Mouse (Mus musculus): ENCODE measurements around the gene Lce3a. TPM values are rescaled to one million over a fixed set of nuclear protein-coding genes. Genes with fewer than 3 reads are reported as not detected.
A peak's percentile ranks its signal among the peaks of the same experiment; 100 is the strongest.

Gene Lce3a
- polyA plus RNA-seq (2014; fragmentation: Nextera tagmentation; extraction: Ambion mirVana) = not detected in 2 replicates

DNA sequence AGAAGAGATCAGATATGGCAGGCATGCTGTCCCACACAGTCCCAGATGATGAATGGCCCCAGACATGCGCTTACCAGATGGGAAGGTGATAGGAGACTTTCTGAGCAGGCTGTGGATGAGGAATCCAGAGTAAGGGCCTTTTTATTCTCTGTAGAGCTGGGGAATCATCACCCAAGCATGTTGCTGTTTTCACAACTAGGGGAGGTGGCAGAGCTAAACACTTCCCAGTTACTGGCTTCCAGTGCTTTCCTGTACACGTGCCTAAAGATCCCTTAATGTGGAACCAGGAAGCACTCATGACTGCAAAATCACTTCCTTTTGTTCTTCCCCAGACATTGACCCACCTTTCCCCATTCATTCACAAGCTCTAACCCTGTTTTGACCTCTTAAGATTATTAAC lies at the start of gene Lce3a:
TSS of gene Lce3a (minus strand) at position 101 of the 400 bp plus-strand sequence.
- WGBS = 83% methylated on average over 2 of the region's 2 CpGs
- no peak within 1 kb of the TSS for H3K4me2 ChIP-seq (ENCODE audit: low read length)
- ATAC-seq (ENCODE audit: low FRiP score, low TSS enrichment) (no peak), DNase-seq (no peak)
- no peaks in the 10 kb centered on the region for H3K9me3 ChIP-seq (ENCODE audit: control insufficient read depth, low read length)
- no peak within 1 kb of the TSS for H3K4me3 ChIP-seq (replicated peaks; ENCODE audit: low read depth, low read length)
- no peaks in the 10 kb centered on the region for H3K27me3 ChIP-seq (ENCODE audit: control insufficient read depth, insufficient read depth, low read length)
- no peak within 1 kb of the TSS for H3K9ac ChIP-seq (replicated peaks; ENCODE audit: low read length)
- H3K4me1 ChIP-seq (ENCODE audit: control insufficient read depth, insufficient read depth, low read length) = no peaks in the 10 kb centered on the region
- no peak within 1 kb of the TSS for H3K27ac ChIP-seq (replicated peaks; ENCODE audit: low read depth, low read length)
- H3K36me3 ChIP-seq (ENCODE audit: control insufficient read depth, insufficient read depth, low read length) = no peaks in the 10 kb centered on the region

GRCm38 (mm10) chr3:92966761-92967160 lies 40.7 kb upstream of the Lce3a start, which contains the start of gene Lce3e:
Lce3e (plus strand) TSS chr3:92967061.
- ATAC-seq (ENCODE audit: low FRiP score, low TSS enrichment) (no peak), DNase-seq (no peak)
- Histone ChIP-seq H3K36me3 (ENCODE audit: control insufficient read depth, insufficient read depth, low read length) (no peaks in the 10 kb centered on the region), H3K4me3 (replicated peaks; ENCODE audit: low read depth, low read length) (no peak within 1 kb of the TSS), H3K4me2 (ENCODE audit: low read length) (no peak within 1 kb of the TSS), H3K9ac (replicated peaks; ENCODE audit: low read length) (no peak within 1 kb of the TSS), H3K27me3 (ENCODE audit: control insufficient read depth, insufficient read depth, low read length) (no peaks in the 10 kb centered on the region), H3K4me1 (ENCODE audit: control insufficient read depth, insufficient read depth, low read length) (no peaks in the 10 kb centered on the region), H3K27ac (replicated peaks; ENCODE audit: low read depth, low read length) (no peak within 1 kb of the TSS), H3K9me3 (ENCODE audit: control insufficient read depth, low read length) (no peaks in the 10 kb centered on the region)
- WGBS = 92% methylated on average over 2 of the region's 2 CpGs

- Histone ChIP-seq H3K9me3 (ENCODE audit: control insufficient read depth, low read length) (no peaks in the 10 kb centered on the region), H3K4me1 (ENCODE audit: control insufficient read depth, insufficient read depth, low read length) (no peaks in the 10 kb centered on the region), H3K27ac (replicated peaks; ENCODE audit: low read depth, low read length) (no peak within 1 kb of the TSS), H3K27me3 (ENCODE audit: control insufficient read depth, insufficient read depth, low read length) (no peaks in the 10 kb centered on the region), H3K9ac (replicated peaks; ENCODE audit: low read length) (no peak within 1 kb of the TSS), H3K36me3 (ENCODE audit: control insufficient read depth, insufficient read depth, low read length) (no peaks in the 10 kb centered on the region), H3K4me2 (ENCODE audit: low read length) (no peak within 1 kb of the TSS), H3K4me3 (replicated peaks; ENCODE audit: low read depth, low read length) (no peak within 1 kb of the TSS)
- ATAC-seq (ENCODE audit: low FRiP score, low TSS enrichment) (no peak), DNase-seq (no peak)
- 86% methylated on average over 1 of the region's 1 CpGs for WGBS
Measured at GRCm38 (mm10) chr3:92957090-92957489, 31.1 kb upstream of the Lce3a start, which contains the start of gene Lce3d. Lce3d (plus strand) TSS chr3:92957390.

DNA sequence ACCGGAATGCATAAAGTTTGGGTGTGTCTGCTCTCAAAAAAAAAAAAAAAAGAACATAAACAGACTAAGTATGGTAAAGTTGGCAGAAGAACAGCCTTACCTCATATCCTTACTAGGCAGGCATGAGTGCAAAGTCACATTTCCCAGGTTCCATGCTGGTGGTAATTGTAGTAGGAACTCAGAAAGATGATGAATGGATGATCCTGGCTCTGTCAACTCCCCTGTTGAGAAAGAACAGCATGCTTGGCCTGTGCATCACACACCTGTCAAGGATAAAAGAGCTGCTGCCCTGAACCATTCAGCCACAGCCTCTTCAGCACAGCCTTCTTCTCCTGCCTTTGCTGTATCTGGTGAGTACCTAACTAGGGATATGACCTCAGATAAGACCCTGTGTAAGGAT lies 18.2 kb upstream of the Lce3a start, which contains the start of gene Lce3c:
TSS of gene Lce3c (plus strand) at position 301 of the 400 bp plus-strand sequence.
- DNase-seq (no peak), ATAC-seq (ENCODE audit: low FRiP score, low TSS enrichment) (no peak)
- H3K4me2 ChIP-seq (ENCODE audit: low read length) = no peak within 1 kb of the TSS
- no peak within 1 kb of the TSS for H3K27ac ChIP-seq (replicated peaks; ENCODE audit: low read depth, low read length)
- WGBS = 81% methylated on average over 1 of the region's 1 CpGs
- no peaks in the 10 kb centered on the region for H3K36me3 ChIP-seq (ENCODE audit: control insufficient read depth, insufficient read depth, low read length)
- H3K9me3 ChIP-seq (ENCODE audit: control insufficient read depth, low read length) = no peaks in the 10 kb centered on the region
- no peak within 1 kb of the TSS for H3K4me3 ChIP-seq (replicated peaks; ENCODE audit: low read depth, low read length)
- H3K9ac ChIP-seq (replicated peaks; ENCODE audit: low read length) = no peak within 1 kb of the TSS
- no peaks in the 10 kb centered on the region for H3K27me3 ChIP-seq (ENCODE audit: control insufficient read depth, insufficient read depth, low read length)
- no peaks in the 10 kb centered on the region for H3K4me1 ChIP-seq (ENCODE audit: control insufficient read depth, insufficient read depth, low read length)

- ATAC-seq (ENCODE audit: low FRiP score, low TSS enrichment) (no peak), DNase-seq (no peak)
- no peaks in the 10 kb centered on the region for H3K36me3 ChIP-seq (ENCODE audit: control insufficient read depth, insufficient read depth, low read length)
- H3K4me1 ChIP-seq (ENCODE audit: control insufficient read depth, insufficient read depth, low read length) = no peaks in the 10 kb centered on the region
- no peak within 1 kb of the TSS for H3K27ac ChIP-seq (replicated peaks; ENCODE audit: low read depth, low read length)
- no peak within 1 kb of the TSS for H3K4me3 ChIP-seq (replicated peaks; ENCODE audit: low read depth, low read length)
- H3K9ac ChIP-seq (replicated peaks; ENCODE audit: low read length) = no peak within 1 kb of the TSS
- no peaks in the 10 kb centered on the region for H3K9me3 ChIP-seq (ENCODE audit: control insufficient read depth, low read length)
- 68% methylated on average over 2 of the region's 2 CpGs for WGBS
- no peaks in the 10 kb centered on the region for H3K27me3 ChIP-seq (ENCODE audit: control insufficient read depth, insufficient read depth, low read length)
- H3K4me2 ChIP-seq (ENCODE audit: low read length) = no peak within 1 kb of the TSS
Measured at GRCm38 (mm10) chr3:92932679-92933078, 6.6 kb upstream of the Lce3a start, which contains the start of gene Lce3b. Lce3b (plus strand) TSS chr3:92932979.

DNA sequence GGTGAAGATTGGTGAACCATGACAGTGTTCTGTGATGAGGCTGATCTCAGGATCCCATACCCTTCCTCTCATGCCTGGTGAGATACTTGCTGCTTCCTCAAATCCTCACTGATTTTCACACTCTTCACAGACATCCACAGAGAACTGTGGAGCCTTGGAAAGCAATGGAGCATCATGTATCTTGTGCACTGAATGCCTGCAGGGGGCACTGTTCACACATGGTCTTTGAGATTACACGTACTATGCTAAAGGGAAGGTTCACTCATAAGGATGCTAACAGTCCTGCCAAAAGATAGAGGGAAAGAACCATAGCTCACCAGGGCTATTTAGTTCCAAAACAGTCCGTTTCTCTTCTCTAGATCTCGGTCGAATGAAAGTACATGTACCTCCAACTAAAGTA lies 5.7 kb downstream of the Lce3a start:
- H3K4me1 ChIP-seq (ENCODE audit: control insufficient read depth, insufficient read depth, low read length) = no peaks in the 10 kb centered on the region
- DNase-seq (peak; percentile 52), ATAC-seq (ENCODE audit: low FRiP score, low TSS enrichment) (no peak)
- H3K27me3 ChIP-seq (ENCODE audit: control insufficient read depth, insufficient read depth, low read length) = no peaks in the 10 kb centered on the region
- H3K9ac ChIP-seq (replicated peaks; ENCODE audit: low read length) = no peak overlapping the region
- H3K4me3 ChIP-seq (replicated peaks; ENCODE audit: low read depth, low read length) = no peak overlapping the region
- H3K36me3 ChIP-seq (ENCODE audit: control insufficient read depth, insufficient read depth, low read length) = no peaks in the 10 kb centered on the region
- WGBS = 65% methylated on average over 4 of the region's 4 CpGs
- H3K9me3 ChIP-seq (ENCODE audit: control insufficient read depth, low read length) = no peaks in the 10 kb centered on the region
- H3K27ac ChIP-seq (replicated peaks; ENCODE audit: low read depth, low read length) = no peak overlapping the region
- no peak overlapping the region for H3K4me2 ChIP-seq (ENCODE audit: low read length)

- WGBS = 33% methylated on average over 4 of the region's 4 CpGs
- no peak for ATAC-seq (ENCODE audit: low FRiP score, low TSS enrichment)
Measured at GRCm38 (mm10) chr3:92907571-92907970, 18.5 kb downstream of the Lce3a start.

GRCm38 (mm10) chr3:92905182-92905581 lies 20.8 kb downstream of the Lce3a start:
- H3K9me3 ChIP-seq (ENCODE audit: control insufficient read depth, low read length) = no peaks in the 10 kb centered on the region
- H3K4me2 ChIP-seq (ENCODE audit: low read length) = no peak overlapping the region
- no peak overlapping the region for H3K9ac ChIP-seq (replicated peaks; ENCODE audit: low read length)
- H3K36me3 ChIP-seq (ENCODE audit: control insufficient read depth, insufficient read depth, low read length) = no peaks in the 10 kb centered on the region
- no peaks in the 10 kb centered on the region for H3K4me1 ChIP-seq (ENCODE audit: control insufficient read depth, insufficient read depth, low read length)
- ATAC-seq (ENCODE audit: low FRiP score, low TSS enrichment) = no peak
- H3K4me3 ChIP-seq (replicated peaks; ENCODE audit: low read depth, low read length) = no peak overlapping the region
- H3K27me3 ChIP-seq (ENCODE audit: control insufficient read depth, insufficient read depth, low read length) = no peaks in the 10 kb centered on the region
- no peak for DNase-seq
- no peak overlapping the region for H3K27ac ChIP-seq (replicated peaks; ENCODE audit: low read depth, low read length)
- WGBS = 62% methylated on average over 3 of the region's 3 CpGs

More at GRCm38 (mm10) chr3:92907571-92907970, 18.5 kb downstream of the Lce3a start:
- no peaks in the 10 kb centered on the region for H3K27me3 ChIP-seq (ENCODE audit: control insufficient read depth, insufficient read depth, low read length)
- peak; percentile 83 for DNase-seq
- no peak overlapping the region for H3K9ac ChIP-seq (replicated peaks; ENCODE audit: low read length)
- H3K27ac ChIP-seq (replicated peaks; ENCODE audit: low read depth, low read length) = no peak overlapping the region
- H3K36me3 ChIP-seq (ENCODE audit: control insufficient read depth, insufficient read depth, low read length) = no peaks in the 10 kb centered on the region
- H3K9me3 ChIP-seq (ENCODE audit: control insufficient read depth, low read length) = no peaks in the 10 kb centered on the region
- no peak overlapping the region for H3K4me3 ChIP-seq (replicated peaks; ENCODE audit: low read depth, low read length)
- no peak overlapping the region for H3K4me2 ChIP-seq (ENCODE audit: low read length)
- H3K4me1 ChIP-seq (ENCODE audit: control insufficient read depth, insufficient read depth, low read length) = no peaks in the 10 kb centered on the region

DNA sequence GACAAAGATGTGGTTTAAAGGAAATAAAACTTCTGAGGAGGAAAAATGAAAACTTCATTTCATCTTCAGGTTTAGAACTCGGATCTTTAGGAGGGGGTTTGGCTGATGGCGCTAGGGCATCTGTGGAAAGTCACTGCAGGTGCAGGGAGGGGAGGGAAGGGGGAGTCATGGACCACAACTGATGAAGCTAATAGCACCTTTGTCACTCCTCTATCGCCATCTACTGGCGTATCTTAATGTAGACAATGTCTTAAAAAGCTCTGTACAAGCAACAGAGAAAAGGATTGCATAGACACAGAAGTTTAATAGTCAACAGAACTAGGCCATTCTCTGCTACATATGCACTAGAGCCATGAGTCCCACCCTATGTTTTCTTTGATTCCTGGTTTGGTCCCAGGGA lies 22.4 kb downstream of the Lce3a start:
- DNase-seq (peak; percentile 76), ATAC-seq (ENCODE audit: low FRiP score, low TSS enrichment) (no peak)
- WGBS = 35% methylated on average over 4 of the region's 4 CpGs
- Histone ChIP-seq H3K36me3 (ENCODE audit: control insufficient read depth, insufficient read depth, low read length) (no peaks in the 10 kb centered on the region), H3K4me2 (ENCODE audit: low read length) (no peak overlapping the region), H3K27me3 (ENCODE audit: control insufficient read depth, insufficient read depth, low read length) (no peaks in the 10 kb centered on the region), H3K4me3 (replicated peaks; ENCODE audit: low read depth, low read length) (no peak overlapping the region), H3K27ac (replicated peaks; ENCODE audit: low read depth, low read length) (no peak overlapping the region), H3K4me1 (ENCODE audit: control insufficient read depth, insufficient read depth, low read length) (no peaks in the 10 kb centered on the region), H3K9ac (replicated peaks; ENCODE audit: low read length) (no peak overlapping the region), H3K9me3 (ENCODE audit: control insufficient read depth, low read length) (no peaks in the 10 kb centered on the region)
